17 mouse cellular contexts compared by ENCODE assay signal in the genomic region with DNA sequence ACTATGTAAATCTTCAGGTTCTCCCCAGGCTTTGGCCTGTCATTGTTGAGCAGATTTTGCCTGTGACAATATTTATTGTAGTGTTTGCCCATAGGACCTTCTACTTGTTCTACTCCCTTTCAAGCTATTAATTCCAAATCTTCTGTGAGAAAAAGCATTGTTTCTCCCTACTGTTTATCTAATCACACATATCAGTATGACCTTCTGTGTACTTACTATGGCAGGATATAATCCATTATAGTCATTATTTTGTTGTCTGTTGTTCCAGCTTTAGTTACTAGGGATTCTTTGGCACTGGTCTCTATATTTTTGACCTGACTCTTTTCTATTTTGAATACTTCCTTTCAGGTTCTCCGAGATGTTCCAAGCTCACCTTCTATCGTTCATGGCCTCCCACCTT. TPM values are rescaled to one million over a fixed set of nuclear protein-coding genes. Genes with fewer than 3 reads are reported as not detected.
"Had no signal": no experiment of that assay in that cellular context is flagged by ENCODE, and none has a peak within 500 bp of the region (broad histone marks: within the 10 kb centered on the region; RNA-seq: fewer than 3 reads in every experiment).

No protein-coding gene starts in this region.

- DNase-seq: retina, postnatal 1 day; right cerebral cortex, adult 18-20 months; right cerebral cortex, postnatal 14 days; right cerebral cortex, postnatal 25 days; right cerebral cortex, postnatal 4 days; spleen, adult 18-20 months; thymus, adult 18-20 months; thymus, adult 2 months; thymus, postnatal 14 days; thymus, postnatal 25 days; thymus, postnatal 36 days; thymus, postnatal 4 days had no signal

- H3K4me3 ChIP-seq: neural tube, embryonic 13.5 days; neural tube, embryonic 15.5 days; stomach, embryonic 15.5 days had no signal

- H3K36me3 ChIP-seq: neural tube, embryonic 15.5 days; stomach, embryonic 15.5 days had no signal

- H3K4me2 ChIP-seq: neural tube, embryonic 13.5 days; neural tube, embryonic 15.5 days; stomach, embryonic 15.5 days had no signal

- H3K27ac ChIP-seq: neural tube, embryonic 13.5 days; neural tube, embryonic 15.5 days; stomach, embryonic 15.5 days; stomach, postnatal 0 days had no signal

- H3K27me3 ChIP-seq: neural tube, embryonic 13.5 days; neural tube, embryonic 15.5 days; stomach, embryonic 15.5 days had no signal

- H3K9ac ChIP-seq: neural tube, embryonic 13.5 days; neural tube, embryonic 15.5 days; stomach, embryonic 15.5 days had no signal

- H3K4me1 ChIP-seq: neural tube, embryonic 13.5 days; neural tube, embryonic 15.5 days had no signal

- H3K9me3 ChIP-seq: neural tube, embryonic 13.5 days; neural tube, embryonic 15.5 days; stomach, embryonic 15.5 days had no signal

RNA-seq across cellular contexts. Expression of gene Cyp26b1, which starts 32.7 kb away (rescaled TPM):
- total RNA-seq: neutrophil, adult 5-6 weeks had no signal
